Mouse (Mus musculus) erythroblast, embryonic 14.5 days (primary cell): Measurements from ENCODE around the gene Pcdh7.

Source experiments
- GATA1 ChIP-seq: IDR thresholded peaks from 2 replicates; pipeline ENCODE4 v1.6.1; 2012; ENCODE audit warnings: low read length, inconsistent platforms, mixed read lengths
- TAL1 ChIP-seq: IDR thresholded peaks from 3 replicates; pipeline ENCODE4 v1.6.1; 2012; ENCODE audit warnings: low read length, inconsistent platforms, mixed read lengths

DNA sequence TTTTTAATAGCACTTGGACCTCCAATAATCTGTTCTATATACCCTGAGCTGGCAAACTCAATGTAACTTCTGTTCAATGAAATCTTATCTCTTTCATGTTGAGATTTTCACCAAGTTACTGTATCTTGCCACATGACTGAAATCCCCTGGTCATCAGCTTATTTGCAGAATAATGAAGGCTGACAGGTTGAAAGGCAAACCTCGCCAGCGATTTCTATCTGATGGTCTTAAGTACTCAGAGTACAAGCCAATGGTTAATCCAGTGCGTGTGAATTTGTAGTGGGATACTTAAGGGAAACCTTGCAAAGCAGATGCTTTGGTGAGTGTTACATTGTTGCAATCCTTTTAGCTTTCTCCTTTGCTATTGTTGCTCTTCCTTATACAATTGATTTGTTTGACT, 398.3 kb downstream of the Pcdh7 start:
- TF ChIP-seq TAL1, result no peak
- no peak for TF ChIP-seq GATA1
